Mouse (Mus musculus) stomach, embryonic 15.5 days (tissue): Measurements from ENCODE around the gene Amn. TPM values are rescaled to one million over a fixed set of nuclear protein-coding genes. Genes with fewer than 3 reads are reported as not detected.

Experiments used
- ATAC-seq: fragments of 200-750 bp; cut with Nextera tagmentation; 2 replicates; pipeline ENCODE4 v1.8.0; 2017; ENCODE audit warnings: low read depth, moderate number of reproducible peaks, moderate TSS enrichment; ENCODE audit not compliant: insufficient read depth, low FRiP score
- H3K27ac ChIP-seq: fragments of 300-500 bp; sonication (generic); 2 replicates; pipeline ENCODE4 v1.5.1; 2015; ENCODE audit warnings: mild to moderate bottlenecking, inconsistent platforms
- H3K27me3 ChIP-seq: fragments of 300-500 bp; sonication (generic); replicated peaks from 2 replicates; pipeline ENCODE4 v1.6.1; 2015; ENCODE audit warnings: inconsistent platforms
- H3K36me3 ChIP-seq: fragments of 300-500 bp; sonication (generic); 2 replicates; pipeline ENCODE4 v1.6.1; 2015; ENCODE audit warnings: inconsistent platforms
- H3K4me1 ChIP-seq: fragments of 300-500 bp; sonication (generic); 2 replicates; pipeline ENCODE4 v1.6.1; 2015; ENCODE audit warnings: inconsistent platforms
- H3K4me2 ChIP-seq: fragments of 300-500 bp; sonication (generic); 2 replicates; pipeline ENCODE4 v1.6.1; 2015; ENCODE audit warnings: mild to moderate bottlenecking, inconsistent platforms
- H3K4me3 ChIP-seq: fragments of 300-500 bp; sonication (generic); replicated peaks from 2 replicates; pipeline ENCODE4 v1.5.1; 2015; ENCODE audit warnings: inconsistent platforms
- H3K9ac ChIP-seq: fragments of 300-500 bp; sonication (generic); 2 replicates; pipeline ENCODE4 v1.6.1; 2015; ENCODE audit warnings: inconsistent platforms
- H3K9me3 ChIP-seq: fragments of 300-500 bp; sonication (generic); 2 replicates; pipeline ENCODE4 v1.6.1; 2016; ENCODE audit warnings: inconsistent platforms
- WGBS: fragments of 180-500 bp; shearing (Covaris S2); methylation state at CpG from one replicate; pipeline ENCODE4 v1.1.7; 2015; 5-methylcytosine and 5-hydroxymethylcytosine counted together
- polyA plus RNA-seq: library from polyadenylated mRNA; unstranded; fragments of >200 nt; fragmentation: Nextera tagmentation; extraction: Ambion mirVana; gene quantifications from 2 replicates; pipeline ENCODE4 v1.2.1, GENCODE M21; 2015

Amn gene
- polyA plus RNA-seq: 21.1 and 25.3 TPM in 2 replicates

DNA sequence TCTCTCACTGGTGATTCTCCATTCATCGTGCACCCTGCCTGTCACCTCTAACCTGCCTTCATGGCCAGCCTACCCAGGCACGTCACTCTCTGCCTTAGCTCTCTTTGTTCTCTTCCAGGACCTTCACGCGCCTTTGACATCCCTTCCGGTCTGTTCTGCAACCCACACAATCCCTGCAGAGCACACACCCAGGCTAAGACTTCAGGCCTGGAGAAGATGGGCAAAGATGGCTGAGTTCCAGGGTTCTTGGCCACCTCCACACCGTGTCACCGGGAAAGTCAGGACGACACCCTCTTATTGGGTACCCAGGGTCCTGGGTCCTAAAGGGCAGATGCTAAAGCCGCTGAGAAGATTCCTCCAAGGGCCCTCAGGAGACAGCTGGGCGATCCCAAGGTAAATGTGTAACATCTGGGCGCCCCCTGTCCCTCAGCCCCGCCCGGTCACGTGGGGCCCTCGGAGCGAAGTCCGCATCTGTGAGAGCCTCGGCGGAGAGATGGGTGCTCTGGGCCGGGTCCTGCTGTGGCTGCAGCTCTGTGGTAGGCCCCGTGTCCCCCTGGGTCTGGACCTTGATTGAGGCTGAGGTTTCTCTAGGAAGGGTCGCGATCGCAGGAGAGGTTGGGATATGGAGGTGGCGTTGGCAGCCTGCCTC is at the start of gene Amn:
Amn (plus strand) TSS at position 467 of the 649 bp plus-strand sequence.
- no peaks in the 10 kb centered on the region for H3K36me3 ChIP-seq
- H3K4me1 ChIP-seq: peaks cover 36% of the 10 kb centered on the region
- peak within 1 kb of the TSS; percentile 17 for H3K4me3 ChIP-seq
- peaks cover 66% of the 10 kb centered on the region for H3K27me3 ChIP-seq
- H3K9ac ChIP-seq: no peak within 1 kb of the TSS
- no peaks in the 10 kb centered on the region for H3K9me3 ChIP-seq
- 0 out of 2 replicates have a peak, but pooled peaks have one; percentile 9 for ATAC-seq
- 29% methylated on average over 25 of the region's 25 CpGs for WGBS
- H3K27ac ChIP-seq: no peak within 1 kb of the TSS
- H3K4me2 ChIP-seq: peak within 1 kb of the TSS; percentile 38

DNA sequence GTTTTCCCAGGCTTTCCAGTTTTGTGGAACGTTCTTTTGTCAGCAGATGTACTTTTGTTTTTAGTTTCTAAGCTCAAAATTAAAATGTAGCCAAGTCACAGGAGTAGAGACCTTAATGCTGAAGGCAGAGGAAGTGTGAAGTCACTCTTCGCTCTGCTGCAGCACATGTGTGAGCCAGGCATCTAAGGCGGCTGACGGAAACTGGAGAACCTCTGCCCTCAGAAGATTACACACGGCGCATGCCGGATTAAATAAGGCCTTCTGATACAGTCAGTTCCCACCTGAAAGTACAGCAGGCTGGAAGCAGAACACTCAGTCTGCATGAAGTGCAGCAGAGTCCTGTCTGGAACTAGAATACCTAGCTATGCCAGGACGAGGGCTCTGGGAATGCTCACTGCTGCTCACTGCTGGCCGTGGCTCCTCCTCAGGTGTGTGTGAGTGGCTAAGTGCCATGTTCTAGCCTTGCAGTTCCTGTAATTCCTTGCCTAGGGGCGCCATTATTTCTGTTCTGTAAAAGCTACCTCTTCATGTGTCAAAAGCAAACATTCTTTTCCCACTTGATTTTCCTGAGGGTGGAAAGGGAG is 45.6 kb upstream of the Amn start:
- 65% methylated on average over 10 of the region's 10 CpGs for WGBS
- Histone ChIP-seq H3K4me1 (0 out of 2 replicates have a peak, but pooled peaks cover 2% of the 10 kb centered on the region), H3K36me3 (peaks cover 11% of the 10 kb centered on the region; the same call in 1 of the 2 replicates), H3K4me3 (no peak overlapping the region), H3K9me3 (no peaks in the 10 kb centered on the region), H3K4me2 (no peak overlapping the region), H3K27me3 (no peaks in the 10 kb centered on the region), H3K27ac (no peak overlapping the region), H3K9ac (no peak overlapping the region)
- ATAC-seq: no peak

DNA sequence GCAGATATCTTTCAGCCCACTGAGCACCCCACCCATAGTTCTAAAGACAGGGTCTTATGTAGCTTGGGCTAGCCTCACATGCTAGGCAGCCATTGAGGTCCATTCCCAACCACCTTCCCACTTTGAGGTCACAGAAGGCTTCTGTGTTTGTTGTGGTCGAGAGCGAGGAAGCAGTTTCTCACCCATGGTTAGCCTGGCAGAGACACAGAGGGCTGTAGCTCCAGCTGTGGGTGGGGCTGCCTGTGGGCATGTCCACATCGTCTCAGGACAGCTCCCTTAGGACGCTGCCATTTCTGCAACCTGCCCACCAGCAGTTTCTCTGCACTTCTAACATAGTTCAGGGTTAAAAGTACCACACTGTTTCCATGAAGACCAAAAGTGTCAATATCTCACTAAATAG is 43.5 kb upstream of the Amn start:
- no peak overlapping the region for H3K9ac ChIP-seq
- H3K4me2 ChIP-seq: no peak overlapping the region
- H3K27ac ChIP-seq: no peak overlapping the region
- H3K36me3 ChIP-seq: 0 out of 2 replicates have a peak, but pooled peaks cover under 1% of the 10 kb centered on the region
- no peak overlapping the region for H3K4me3 ChIP-seq
- WGBS: 70% methylated on average over 4 of the region's 4 CpGs
- H3K27me3 ChIP-seq: no peaks in the 10 kb centered on the region
- no peaks in the 10 kb centered on the region for H3K9me3 ChIP-seq
- no peak for ATAC-seq
- H3K4me1 ChIP-seq: 0 out of 2 replicates have a peak, but pooled peaks cover 2% of the 10 kb centered on the region

DNA sequence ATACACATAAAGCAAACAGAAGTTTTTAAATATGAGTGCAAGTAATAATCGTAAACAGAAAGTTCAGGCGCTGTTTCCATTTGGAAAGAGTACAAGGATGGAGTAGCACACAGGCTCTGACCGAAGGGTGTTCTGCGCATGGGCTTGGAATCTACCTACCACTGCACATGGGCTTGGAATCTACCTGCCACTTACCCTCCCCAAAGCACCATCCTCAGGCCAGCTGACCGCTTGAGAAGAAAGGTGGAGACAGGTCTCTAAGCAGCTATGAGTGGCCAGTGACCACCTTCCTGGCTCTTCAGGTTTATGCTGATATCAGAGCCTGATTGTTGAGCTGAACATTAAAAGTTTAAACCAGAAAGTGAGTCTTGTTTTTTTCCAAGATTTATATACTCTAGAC is 42.4 kb upstream of the Amn start:
- ATAC-seq: no peak
- Histone ChIP-seq H3K27me3 (no peaks in the 10 kb centered on the region), H3K36me3 (no peaks in the 10 kb centered on the region), H3K9me3 (no peaks in the 10 kb centered on the region), H3K4me3 (no peak overlapping the region), H3K9ac (no peak overlapping the region), H3K4me2 (no peak overlapping the region), H3K4me1 (0 out of 2 replicates have a peak, but pooled peaks cover 2% of the 10 kb centered on the region), H3K27ac (no peak overlapping the region)
- 90% methylated on average over 5 of the region's 5 CpGs for WGBS

DNA sequence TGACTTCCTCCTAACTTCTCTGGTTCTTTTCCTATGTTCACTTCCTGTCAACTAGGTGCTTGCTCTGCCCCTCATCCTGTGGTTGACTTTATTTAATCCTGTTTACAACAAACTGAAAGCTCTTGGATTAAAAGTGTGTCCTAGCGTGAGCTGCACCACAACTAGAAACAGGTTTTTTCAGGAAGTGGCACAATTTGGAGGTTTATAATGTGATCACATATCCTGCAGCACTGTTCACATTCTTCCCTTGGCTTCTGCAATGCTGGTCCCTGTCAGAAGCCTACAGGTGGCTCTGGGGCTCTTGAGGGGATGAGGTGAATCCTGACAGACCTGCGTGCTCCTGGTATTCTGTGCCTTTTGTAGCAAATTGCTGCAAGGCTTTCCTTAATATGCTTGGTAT is 40.1 kb upstream of the Amn start:
- Histone ChIP-seq H3K4me1 (no peaks in the 10 kb centered on the region), H3K4me2 (no peak overlapping the region), H3K4me3 (no peak overlapping the region), H3K27me3 (no peaks in the 10 kb centered on the region), H3K27ac (no peak overlapping the region), H3K36me3 (no peaks in the 10 kb centered on the region), H3K9ac (no peak overlapping the region), H3K9me3 (no peaks in the 10 kb centered on the region)
- no peak for ATAC-seq
- WGBS: 82% methylated on average over 2 of the region's 2 CpGs

- H3K36me3 ChIP-seq: no peaks in the 10 kb centered on the region
- no peaks in the 10 kb centered on the region for H3K9me3 ChIP-seq
- no peaks in the 10 kb centered on the region for H3K4me1 ChIP-seq
- H3K9ac ChIP-seq: no peak overlapping the region
- 79% methylated on average over 4 of the region's 4 CpGs for WGBS
- H3K4me2 ChIP-seq: no peak overlapping the region
- no peak overlapping the region for H3K4me3 ChIP-seq
- no peaks in the 10 kb centered on the region for H3K27me3 ChIP-seq
- peak overlapping the region; percentile 63 for H3K27ac ChIP-seq
- ATAC-seq: peak; percentile 40; the same call in 1 of the 2 replicates
Observed at GRCm38 (mm10) chr12:111233798-111234197, 37.1 kb upstream of the Amn start.

DNA sequence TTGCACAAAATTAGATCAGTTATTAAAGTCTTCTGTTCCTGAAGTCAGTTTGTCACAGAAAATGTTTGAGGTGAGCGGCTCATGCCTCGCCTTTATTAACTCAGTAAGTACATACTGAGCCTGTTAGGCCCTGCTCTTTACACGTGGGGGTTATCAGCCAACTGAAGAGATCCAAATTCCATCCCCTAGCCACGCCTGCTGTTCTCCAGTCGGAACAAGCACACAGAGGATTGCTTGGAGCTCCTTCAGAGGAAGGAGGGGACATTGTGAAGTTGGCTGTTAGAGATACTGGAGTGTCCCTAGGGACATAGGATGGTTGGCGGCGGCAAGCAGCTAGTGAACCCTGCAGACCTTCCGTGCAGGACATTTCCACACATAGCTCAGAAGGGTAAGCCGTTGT is 36.5 kb upstream of the Amn start:
- Histone ChIP-seq H3K4me2 (no peak overlapping the region), H3K36me3 (no peaks in the 10 kb centered on the region), H3K4me1 (no peaks in the 10 kb centered on the region), H3K27ac (peak overlapping the region; percentile 63; the same call in 1 of the 2 replicates), H3K9me3 (no peaks in the 10 kb centered on the region), H3K27me3 (no peaks in the 10 kb centered on the region), H3K9ac (no peak overlapping the region), H3K4me3 (no peak overlapping the region)
- WGBS: 76% methylated on average over 9 of the region's 9 CpGs
- ATAC-seq: peak; percentile 76

DNA sequence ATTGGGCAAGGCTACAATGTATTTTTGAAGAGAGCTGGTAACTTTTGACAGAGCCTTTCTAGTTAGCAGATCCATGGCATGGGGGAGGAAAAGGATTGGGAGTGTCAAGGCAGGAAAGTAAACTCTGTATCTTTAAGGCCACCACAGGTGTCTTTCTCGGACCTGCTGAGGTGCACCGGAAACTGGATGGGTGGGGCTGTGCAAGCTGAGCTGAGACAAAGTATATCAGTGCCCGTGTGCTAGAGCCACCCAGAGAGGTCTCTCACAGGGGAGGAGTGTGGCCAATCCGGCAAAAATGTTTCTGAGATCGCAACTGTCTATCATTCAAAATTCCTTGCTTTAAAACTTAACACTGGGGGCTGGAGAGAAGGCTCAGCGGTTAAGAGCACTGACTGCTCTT is 35.3 kb upstream of the Amn start:
- no peak overlapping the region for H3K4me2 ChIP-seq
- H3K9me3 ChIP-seq: no peaks in the 10 kb centered on the region
- H3K9ac ChIP-seq: no peak overlapping the region
- H3K4me3 ChIP-seq: no peak overlapping the region
- ATAC-seq: no peak
- no peaks in the 10 kb centered on the region for H3K4me1 ChIP-seq
- H3K27ac ChIP-seq: no peak overlapping the region
- H3K36me3 ChIP-seq: no peaks in the 10 kb centered on the region
- H3K27me3 ChIP-seq: no peaks in the 10 kb centered on the region
- 75% methylated on average over 6 of the region's 6 CpGs for WGBS

DNA sequence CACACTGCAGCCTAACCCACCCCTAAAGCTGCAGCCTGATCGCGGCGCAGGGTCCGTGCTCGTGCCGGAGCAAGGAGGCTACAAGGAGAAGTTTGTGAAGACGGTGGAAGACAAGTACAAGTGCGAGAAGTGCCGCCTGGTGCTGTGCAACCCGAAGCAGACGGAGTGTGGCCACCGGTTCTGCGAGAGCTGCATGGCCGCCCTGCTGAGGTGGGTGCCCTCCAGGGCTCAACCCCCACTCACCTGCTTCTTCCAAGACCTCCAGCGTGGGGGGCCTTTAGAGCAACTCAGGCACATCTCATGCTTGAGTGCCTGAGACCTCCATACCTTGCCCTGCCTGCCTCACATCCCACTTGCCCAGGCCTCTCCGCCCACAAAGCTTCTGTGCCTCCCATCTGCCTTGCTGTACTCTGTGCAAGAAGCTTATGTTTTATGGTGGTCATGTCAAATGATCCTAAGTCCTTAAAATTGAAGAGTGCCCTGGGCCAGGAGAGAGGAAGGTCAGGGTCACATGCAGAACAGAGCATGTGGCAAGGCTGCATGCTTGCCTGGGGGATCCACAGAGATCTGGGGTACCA is 33.2 kb upstream of the Amn start:
- Histone ChIP-seq H3K4me2 (no peak overlapping the region), H3K36me3 (no peaks in the 10 kb centered on the region), H3K9ac (no peak overlapping the region), H3K27me3 (no peaks in the 10 kb centered on the region), H3K9me3 (no peaks in the 10 kb centered on the region), H3K4me1 (no peaks in the 10 kb centered on the region), H3K4me3 (no peak overlapping the region), H3K27ac (peak overlapping the region; percentile 42; the same call in 1 of the 2 replicates)
- ATAC-seq: no peak
- 95% methylated on average over 16 of the region's 16 CpGs for WGBS

DNA sequence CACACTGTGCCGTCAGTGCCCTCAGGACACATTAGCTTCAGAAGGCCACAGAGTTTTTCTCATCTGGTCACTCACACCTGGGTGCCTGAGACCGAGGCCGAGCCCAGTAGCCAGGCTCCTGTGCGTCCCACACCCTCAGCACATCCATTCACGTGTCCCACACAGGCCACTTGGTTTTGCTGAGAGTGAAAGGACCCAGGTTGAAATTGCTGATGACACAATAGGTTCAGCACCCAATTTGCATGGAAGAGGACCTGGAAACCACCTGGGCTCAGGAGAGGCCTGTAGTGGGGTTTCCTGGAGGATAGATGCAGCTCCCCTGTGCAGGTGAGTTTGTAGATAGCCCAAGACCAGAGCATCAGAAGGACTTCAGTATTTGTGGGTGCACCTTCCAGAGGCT is 32.5 kb upstream of the Amn start:
- H3K27ac ChIP-seq: peak overlapping the region; percentile 42; the same call in 1 of the 2 replicates
- H3K36me3 ChIP-seq: peaks cover 5% of the 10 kb centered on the region
- H3K4me1 ChIP-seq: no peaks in the 10 kb centered on the region
- no peak overlapping the region for H3K4me3 ChIP-seq
- no peak overlapping the region for H3K4me2 ChIP-seq
- no peaks in the 10 kb centered on the region for H3K27me3 ChIP-seq
- H3K9ac ChIP-seq: no peak overlapping the region
- WGBS: 83% methylated on average over 5 of the region's 5 CpGs
- ATAC-seq: no peak
- no peaks in the 10 kb centered on the region for H3K9me3 ChIP-seq

DNA sequence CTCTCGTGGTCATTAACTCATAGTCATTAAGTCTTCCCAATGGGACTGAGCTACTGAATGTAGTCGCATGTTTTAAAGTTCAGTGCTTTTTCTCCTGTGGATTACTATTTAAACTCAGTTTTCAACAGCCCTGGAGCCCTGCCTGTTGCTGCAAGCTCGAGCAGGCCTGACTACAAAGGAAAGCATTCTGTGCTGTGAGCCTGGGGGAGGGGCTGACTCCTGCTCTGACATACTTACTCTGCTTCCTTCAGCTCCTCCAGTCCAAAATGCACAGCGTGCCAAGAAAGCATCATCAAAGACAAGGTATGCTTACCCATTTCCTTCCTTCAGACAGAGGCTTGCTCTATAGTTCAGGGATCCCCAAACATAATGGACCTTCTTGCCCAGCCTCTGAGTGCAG is 32.1 kb upstream of the Amn start:
- 45% methylated on average over 4 of the region's 4 CpGs for WGBS
- Histone ChIP-seq H3K36me3 (peaks cover 6% of the 10 kb centered on the region), H3K4me3 (no peak overlapping the region), H3K9me3 (no peaks in the 10 kb centered on the region), H3K27me3 (no peaks in the 10 kb centered on the region), H3K4me2 (no peak overlapping the region), H3K4me1 (no peaks in the 10 kb centered on the region), H3K9ac (no peak overlapping the region), H3K27ac (peak overlapping the region; percentile 42; the same call in 1 of the 2 replicates)
- peak; percentile 61; the same call in 1 of the 2 replicates for ATAC-seq

GRCm38 (mm10) chr12:111239930-111240329 is 31.0 kb upstream of the Amn start:
- WGBS: 82% methylated on average over 10 of the region's 10 CpGs
- ATAC-seq: no peak
- no peak overlapping the region for H3K9ac ChIP-seq
- peaks cover 6% of the 10 kb centered on the region for H3K36me3 ChIP-seq
- H3K27me3 ChIP-seq: no peaks in the 10 kb centered on the region
- H3K27ac ChIP-seq: no peak overlapping the region
- H3K4me2 ChIP-seq: no peak overlapping the region
- no peaks in the 10 kb centered on the region for H3K4me1 ChIP-seq
- H3K9me3 ChIP-seq: no peaks in the 10 kb centered on the region
- no peak overlapping the region for H3K4me3 ChIP-seq
